Mouse (Mus musculus) kidney, embryonic 15.5 days (tissue): ENCODE measurements around the gene Irgc1. TPM values are rescaled to one million over a fixed set of nuclear protein-coding genes. Genes with fewer than 3 reads are reported as not detected.

Experiments
- ATAC-seq: fragments of 200-750 bp; cut with Nextera tagmentation; replicated peaks from 2 replicates; pipeline ENCODE4 v1.8.0; 2017; ENCODE audit warnings: moderate TSS enrichment; ENCODE audit not compliant: low FRiP score
- H3K27ac ChIP-seq: fragments of 300-500 bp; sonication (generic); 2 replicates; pipeline ENCODE4 v1.5.1; 2015; ENCODE audit warnings: mild to moderate bottlenecking, inconsistent platforms
- H3K27me3 ChIP-seq: fragments of 300-500 bp; sonication (generic); 2 replicates; pipeline ENCODE4 v1.6.1; 2015; ENCODE audit warnings: inconsistent platforms
- H3K36me3 ChIP-seq: fragments of 300-500 bp; sonication (generic); 2 replicates; pipeline ENCODE4 v1.6.1; 2015; ENCODE audit warnings: inconsistent platforms
- H3K4me1 ChIP-seq: fragments of 300-500 bp; sonication (generic); 2 replicates; pipeline ENCODE4 v1.6.1; 2015; ENCODE audit warnings: inconsistent platforms
- H3K4me2 ChIP-seq: fragments of 300-500 bp; sonication (generic); 2 replicates; pipeline ENCODE4 v1.6.1; 2015; ENCODE audit warnings: moderate library complexity, mild to moderate bottlenecking, inconsistent platforms
- H3K4me3 ChIP-seq: fragments of 300-500 bp; sonication (generic); replicated peaks from 2 replicates; pipeline ENCODE4 v1.5.1; 2015; ENCODE audit warnings: mild to moderate bottlenecking, inconsistent platforms
- H3K9ac ChIP-seq: fragments of 300-500 bp; sonication (generic); 2 replicates; pipeline ENCODE4 v1.6.1; 2015; ENCODE audit warnings: mild to moderate bottlenecking, inconsistent platforms
- H3K9me3 ChIP-seq: fragments of 300-500 bp; sonication (generic); replicated peaks from 2 replicates; pipeline ENCODE4 v1.6.1; 2016; ENCODE audit warnings: inconsistent platforms
- WGBS: fragments of 180-500 bp; shearing (Covaris S2); methylation state at CpG from one replicate; pipeline ENCODE4 v1.1.7; 2015; ENCODE audit warnings: mixed read lengths; 5-methylcytosine and 5-hydroxymethylcytosine counted together
- polyA plus RNA-seq: library from polyadenylated mRNA; unstranded; fragments of >200 nt; fragmentation: Nextera tagmentation; extraction: Ambion mirVana; gene quantifications from 2 replicates; pipeline ENCODE4 v1.2.1, GENCODE M21; 2015

Gene Irgc1
- polyA plus RNA-seq, 1 experiment from 2014 or later: not detected

DNA sequence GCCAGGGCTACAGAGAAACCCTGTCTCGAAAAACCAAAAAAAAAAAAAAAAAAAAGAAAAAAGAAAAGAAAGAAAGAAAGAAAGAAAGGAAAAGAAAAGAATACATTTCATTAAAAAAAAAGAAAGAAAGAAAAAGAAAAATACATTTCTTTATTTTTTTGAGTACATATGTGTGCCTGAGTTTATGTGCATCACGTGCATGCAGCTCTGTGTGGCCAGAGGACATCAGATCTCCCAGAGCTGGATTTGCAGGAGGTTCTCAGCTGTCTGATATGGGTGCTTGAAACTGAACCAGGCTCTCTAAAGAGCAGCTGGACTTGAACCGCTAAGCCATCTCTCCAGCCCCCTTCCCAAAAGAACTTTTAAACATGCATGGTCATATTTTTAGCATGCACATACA, 58.0 kb downstream of the Irgc1 start:
- H3K4me1 ChIP-seq: peaks cover 44% of the 10 kb centered on the region
- 0 out of 2 replicates have a peak overlapping the region, but pooled peaks have one; percentile 7 for H3K4me2 ChIP-seq
- no peak overlapping the region for H3K4me3 ChIP-seq
- no peak overlapping the region for H3K9ac ChIP-seq
- peak overlapping the region; percentile 87 for H3K27ac ChIP-seq
- H3K9me3 ChIP-seq: no peaks in the 10 kb centered on the region
- ATAC-seq: no peak
- no peaks in the 10 kb centered on the region for H3K27me3 ChIP-seq
- H3K36me3 ChIP-seq: no peaks in the 10 kb centered on the region
- 82% methylated on average over 3 of the region's 3 CpGs for WGBS

DNA sequence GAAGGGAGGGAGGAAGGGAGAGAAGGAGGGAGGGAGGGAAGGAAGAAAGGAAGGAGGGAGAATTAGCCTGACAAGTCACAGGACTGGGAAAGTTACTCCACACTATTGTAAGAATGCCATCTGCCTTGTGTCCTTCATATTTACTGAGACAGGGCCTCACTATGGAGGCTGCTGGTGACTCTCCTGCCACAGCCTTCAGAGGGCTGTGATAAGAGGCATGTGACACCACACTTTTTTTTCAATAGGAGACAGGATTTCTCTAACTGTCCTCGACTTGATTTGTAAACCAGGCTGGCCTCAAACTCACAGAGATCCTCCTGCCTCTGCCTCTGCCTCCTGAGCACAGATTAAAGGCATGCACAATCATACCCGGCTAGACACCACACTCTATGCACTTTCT, 60.4 kb downstream of the Irgc1 start:
- Histone ChIP-seq H3K4me3 (no peak overlapping the region), H3K4me2 (peak overlapping the region; percentile 53; the same call in 1 of the 2 replicates), H3K27me3 (no peaks in the 10 kb centered on the region), H3K36me3 (no peaks in the 10 kb centered on the region), H3K9me3 (no peaks in the 10 kb centered on the region), H3K27ac (peak overlapping the region; percentile 88), H3K4me1 (peaks cover 42% of the 10 kb centered on the region), H3K9ac (no peak overlapping the region)
- no peak for ATAC-seq
- whole genome bisulfite sequencing: 73% methylated on average over 2 of the region's 2 CpGs

DNA sequence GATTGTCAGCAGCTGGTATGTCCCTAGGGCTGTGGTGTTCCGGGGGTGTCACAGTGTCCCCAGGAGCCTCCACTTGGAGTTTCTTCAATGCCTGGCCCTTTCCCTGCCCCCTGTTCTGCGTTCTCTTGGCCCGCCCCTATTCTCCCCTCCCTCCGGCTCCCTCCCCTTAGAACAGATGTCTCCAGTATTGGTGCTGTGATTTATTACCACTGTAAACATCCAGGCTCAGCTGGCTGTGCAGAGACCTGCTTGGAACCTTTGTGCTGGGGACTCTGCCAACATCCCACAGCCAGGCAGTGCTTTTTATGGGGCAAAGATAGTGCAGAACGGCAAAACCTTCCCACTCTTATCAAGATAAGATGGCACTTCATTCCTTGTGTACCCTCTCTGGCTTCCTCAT, 61.0 kb downstream of the Irgc1 start:
- Histone ChIP-seq H3K4me3 (peak overlapping the region; percentile 31), H3K4me2 (peak overlapping the region; percentile 53), H3K4me1 (peaks cover 40% of the 10 kb centered on the region), H3K36me3 (no peaks in the 10 kb centered on the region), H3K9me3 (no peaks in the 10 kb centered on the region), H3K9ac (no peak overlapping the region), H3K27me3 (no peaks in the 10 kb centered on the region), H3K27ac (peak overlapping the region; percentile 88)
- peak; percentile 77 for ATAC-seq
- 9% methylated on average over 5 of the region's 5 CpGs for WGBS

DNA sequence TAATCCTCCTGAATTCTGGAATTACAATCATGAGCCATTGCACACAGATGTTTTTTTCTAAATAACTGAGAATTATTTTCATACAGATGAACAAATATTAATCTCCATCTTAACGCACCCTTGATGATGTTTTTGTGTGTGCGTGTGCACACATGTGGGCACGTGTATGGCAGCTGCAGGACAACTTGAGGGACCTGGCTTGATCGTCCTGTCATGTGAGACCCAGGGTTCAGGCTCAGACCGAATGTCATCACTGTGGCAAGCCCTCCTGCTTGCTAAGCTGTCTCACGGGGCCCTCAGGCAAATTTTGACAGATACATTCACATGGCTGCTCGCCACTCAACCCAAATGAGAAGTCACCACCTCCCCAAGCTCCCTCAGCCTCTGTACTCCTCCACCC, 61.6 kb downstream of the Irgc1 start:
- H3K4me1 ChIP-seq: peaks cover 40% of the 10 kb centered on the region
- no peaks in the 10 kb centered on the region for H3K36me3 ChIP-seq
- H3K4me3 ChIP-seq: no peak overlapping the region
- H3K4me2 ChIP-seq: peak overlapping the region; percentile 53
- ATAC-seq: no peak
- 47% methylated on average over 7 of the region's 7 CpGs for WGBS
- no peaks in the 10 kb centered on the region for H3K27me3 ChIP-seq
- H3K9ac ChIP-seq: no peak overlapping the region
- H3K27ac ChIP-seq: peak overlapping the region; percentile 88
- no peaks in the 10 kb centered on the region for H3K9me3 ChIP-seq

DNA sequence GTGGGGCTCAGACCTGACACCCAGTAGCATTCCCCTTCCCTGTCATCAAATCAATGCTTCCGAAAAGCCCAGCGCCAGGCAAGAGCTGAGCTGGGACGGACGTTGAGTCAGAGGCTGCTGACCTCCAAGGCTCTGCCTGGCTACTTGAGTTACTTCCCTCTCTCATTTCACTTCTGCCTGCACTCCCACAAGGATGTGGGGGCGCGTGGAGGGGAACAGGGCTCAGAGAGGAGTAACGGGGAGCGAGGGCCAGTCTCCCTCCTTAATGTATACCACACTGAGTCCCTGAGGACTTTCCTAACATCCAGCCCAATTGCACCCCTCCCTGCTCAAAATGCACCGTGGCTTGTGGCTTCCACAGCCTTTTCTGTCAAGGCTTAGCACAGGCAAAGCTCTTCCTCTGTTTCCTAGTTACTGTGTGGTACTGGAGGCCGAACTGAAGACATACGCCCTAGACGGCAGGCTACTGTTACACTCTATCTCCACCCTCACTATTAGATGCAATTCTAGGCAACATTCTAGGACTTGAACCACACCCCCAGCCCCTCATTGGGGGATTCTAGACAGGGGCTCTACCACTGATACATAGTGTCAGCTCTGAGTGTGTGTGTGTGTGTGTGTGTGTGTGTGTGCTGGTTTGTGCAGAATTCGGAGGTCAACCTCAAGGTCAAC, 62.4 kb downstream of the Irgc1 start:
- peak overlapping the region; percentile 25 for H3K4me2 ChIP-seq
- H3K27me3 ChIP-seq: no peaks in the 10 kb centered on the region

DNA sequence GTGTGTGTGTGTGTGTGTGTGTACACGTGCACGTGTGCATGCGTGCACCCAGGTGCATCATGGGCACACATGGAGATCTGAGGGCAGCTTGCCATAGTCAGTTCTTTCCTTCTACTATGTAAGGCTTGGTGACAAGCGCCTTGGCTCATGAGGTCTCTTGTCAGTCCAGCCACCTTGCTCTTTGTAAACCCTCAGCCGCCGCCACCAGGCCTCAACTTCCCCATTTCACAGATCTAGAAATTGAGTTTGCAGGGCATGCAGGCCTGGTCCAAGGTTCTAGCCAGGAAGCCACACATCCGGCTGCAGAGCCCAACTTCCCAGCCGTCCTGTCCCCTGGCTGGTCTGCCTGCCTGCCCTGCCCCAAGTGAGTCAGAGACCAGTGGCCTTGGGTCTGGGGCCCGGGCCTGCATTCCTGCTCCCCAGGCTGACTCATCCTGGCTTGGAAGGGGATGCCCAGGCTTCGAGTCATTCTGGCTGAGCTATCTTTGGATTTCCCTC, 65.0 kb downstream of the Irgc1 start:
- Histone ChIP-seq H3K4me3 (no peak overlapping the region), H3K9ac (no peak overlapping the region), H3K27me3 (no peaks in the 10 kb centered on the region), H3K36me3 (no peaks in the 10 kb centered on the region), H3K9me3 (no peaks in the 10 kb centered on the region), H3K4me2 (no peak overlapping the region), H3K27ac (no peak overlapping the region), H3K4me1 (peaks cover 28% of the 10 kb centered on the region)
- no peak for ATAC-seq
- 79% methylated on average over 10 of the region's 10 CpGs for WGBS

More for the DNA sequence above, 62.4 kb downstream of the Irgc1 start:
- WGBS: 20% methylated on average over 13 of the region's 13 CpGs
- H3K4me3 ChIP-seq: no peak overlapping the region
- H3K9me3 ChIP-seq: no peaks in the 10 kb centered on the region
- H3K36me3 ChIP-seq: no peaks in the 10 kb centered on the region
- H3K27ac ChIP-seq: peak overlapping the region; percentile 88
- no peak overlapping the region for H3K9ac ChIP-seq
- peak; percentile 37 for ATAC-seq
- peaks cover 34% of the 10 kb centered on the region for H3K4me1 ChIP-seq

DNA sequence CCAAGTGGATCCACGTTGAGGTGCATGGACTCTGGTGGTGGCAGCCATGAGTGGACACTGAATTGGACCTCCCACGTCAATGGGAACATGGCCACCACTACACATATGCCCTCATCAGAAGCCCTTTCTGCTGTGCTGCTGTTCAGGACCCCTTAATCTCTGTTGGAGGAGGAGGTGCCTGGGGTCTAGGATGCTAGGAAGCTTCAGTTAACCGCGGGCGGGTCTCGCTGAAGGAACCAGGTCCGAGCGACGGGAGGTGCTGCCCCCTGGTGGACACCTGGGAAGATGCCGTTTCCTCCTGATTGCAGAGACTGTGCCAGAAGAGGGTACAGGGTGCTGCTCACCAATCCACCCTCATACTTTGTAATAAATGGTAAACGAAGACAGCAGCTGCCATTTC, 67.3 kb downstream of the Irgc1 start:
- H3K27ac ChIP-seq: no peak overlapping the region
- no peak overlapping the region for H3K9ac ChIP-seq
- 8% methylated on average over 11 of the region's 11 CpGs for WGBS
- H3K9me3 ChIP-seq: no peaks in the 10 kb centered on the region
- 0 out of 2 replicates have a peak overlapping the region, but pooled peaks have one; percentile 15 for H3K4me2 ChIP-seq
- peaks cover 14% of the 10 kb centered on the region for H3K4me1 ChIP-seq
- no peaks in the 10 kb centered on the region for H3K27me3 ChIP-seq
- no peak for ATAC-seq
- H3K36me3 ChIP-seq: no peaks in the 10 kb centered on the region
- H3K4me3 ChIP-seq: no peak overlapping the region

DNA sequence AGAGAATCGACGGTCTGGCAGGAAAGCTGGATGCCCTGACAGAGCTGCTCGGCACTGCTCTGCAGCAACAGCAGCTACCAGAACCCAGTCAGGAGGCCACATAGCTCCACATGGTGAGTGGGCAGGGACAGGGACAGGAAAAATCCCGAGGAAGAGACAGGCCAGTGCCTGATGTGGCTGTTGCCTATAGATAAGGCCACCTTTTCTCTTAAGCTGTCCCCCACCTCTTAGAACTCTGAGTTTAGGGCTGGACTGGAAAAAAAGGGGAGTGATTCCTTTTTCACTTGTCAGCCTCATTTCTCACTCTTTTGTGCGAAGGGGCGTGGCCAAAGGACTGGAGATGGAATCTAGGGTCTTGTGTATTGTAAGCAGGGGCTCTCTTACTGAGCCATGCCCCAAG, 68.0 kb downstream of the Irgc1 start:
- 54% methylated on average over 6 of the region's 6 CpGs for WGBS
- Histone ChIP-seq H3K4me1 (peaks cover 10% of the 10 kb centered on the region), H3K4me3 (no peak overlapping the region), H3K36me3 (no peaks in the 10 kb centered on the region), H3K4me2 (no peak overlapping the region), H3K27me3 (no peaks in the 10 kb centered on the region), H3K9ac (no peak overlapping the region), H3K27ac (no peak overlapping the region), H3K9me3 (no peaks in the 10 kb centered on the region)
- ATAC-seq: no peak

DNA sequence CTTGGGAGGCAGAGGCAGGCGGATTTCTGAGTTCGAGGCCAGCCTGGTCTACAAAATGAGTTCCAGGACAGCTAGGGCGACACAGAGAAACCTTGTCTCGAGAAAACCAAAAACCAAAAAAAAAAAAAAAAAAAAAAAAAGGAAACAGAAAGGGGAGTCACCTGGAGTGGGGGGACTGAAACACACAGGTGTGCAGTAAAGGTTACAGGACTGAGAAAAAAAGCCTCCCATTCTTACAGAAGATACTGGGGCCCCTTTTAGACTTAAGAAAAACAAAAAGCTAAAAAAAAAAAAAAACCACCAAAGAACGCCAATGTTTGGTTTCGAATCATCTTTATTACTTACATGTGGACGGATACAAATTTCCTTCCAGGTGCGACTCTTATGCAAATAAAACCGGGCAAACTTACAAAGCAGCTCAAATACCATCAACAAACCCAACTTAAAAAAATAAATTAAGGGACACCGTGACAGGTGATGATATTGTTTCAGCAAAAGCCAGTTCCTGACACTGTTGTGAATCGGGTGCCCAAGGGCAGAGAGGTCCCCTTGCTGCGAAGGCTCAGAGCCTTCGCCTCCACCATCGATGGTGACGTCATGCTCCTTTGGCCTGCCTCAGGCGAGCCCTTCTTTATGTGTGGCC, 69.2 kb downstream of the Irgc1 start:
- no peaks in the 10 kb centered on the region for H3K27me3 ChIP-seq
- no peak overlapping the region for H3K27ac ChIP-seq
- peaks cover 12% of the 10 kb centered on the region for H3K4me1 ChIP-seq
- no peaks in the 10 kb centered on the region for H3K9me3 ChIP-seq
- no peaks in the 10 kb centered on the region for H3K36me3 ChIP-seq
- H3K4me3 ChIP-seq: no peak overlapping the region
- ATAC-seq: no peak
- no peak overlapping the region for H3K4me2 ChIP-seq
- no peak overlapping the region for H3K9ac ChIP-seq
- WGBS: 79% methylated on average over 16 of the region's 16 CpGs

Other genes starting within 250 kb of the Irgc1 start
- gene Zfp111, start 240.9 kb downstream of the Irgc1 start, polyA plus RNA-seq: 11.0 and 11.1 TPM in 2 replicates
- 5.6 and 6.1 TPM in 2 replicates for gene Zfp109, start 214.7 kb downstream of the Irgc1 start, polyA plus RNA-seq
- 3.6 and 4.2 TPM in 2 replicates for gene Zfp108, start 197.5 kb downstream of the Irgc1 start, polyA plus RNA-seq
- 10.7 and 11.5 TPM in 2 replicates for gene Zfp93, start 181.9 kb downstream of the Irgc1 start, polyA plus RNA-seq
- gene Zfp61, start 151.1 kb downstream of the Irgc1 start, polyA plus RNA-seq: 40.0 and 43.9 TPM in 2 replicates
- 11.3 and 12.1 TPM in 2 replicates for gene Zfp94, start 135.6 kb downstream of the Irgc1 start, polyA plus RNA-seq
- 0.43 TPM in 1 of 2 replicates, not detected in the other for gene Tescl, start 118.4 kb downstream of the Irgc1 start, polyA plus RNA-seq
- gene Lypd5, start 103.1 kb downstream of the Irgc1 start, polyA plus RNA-seq: 0.28 TPM in 1 of 2 replicates, not detected in the other
- gene Kcnn4, start 82.0 kb downstream of the Irgc1 start, polyA plus RNA-seq: 4.9 and 5.5 TPM in 2 replicates
- gene Smg9, start 52.7 kb downstream of the Irgc1 start, polyA plus RNA-seq: 28.0 and 32.8 TPM in 2 replicates
- gene Plaur, start 10.2 kb upstream of the Irgc1 start, polyA plus RNA-seq: 14.4 and 15.3 TPM in 2 replicates
- 6.8 and 7.3 TPM in 2 replicates for gene Cadm4, start 29.7 kb upstream of the Irgc1 start, polyA plus RNA-seq
- gene Zfp428, start 54.7 kb upstream of the Irgc1 start, polyA plus RNA-seq: 61.6 and 66.6 TPM in 2 replicates
- gene AC161166.1, start 60.2 kb upstream of the Irgc1 start, polyA plus RNA-seq: 0.48 and 0.68 TPM in 2 replicates
- gene Irgq, start 78.4 kb upstream of the Irgc1 start, polyA plus RNA-seq: 7.4 and 8.3 TPM in 2 replicates
- gene Pinlyp, start 93.8 kb upstream of the Irgc1 start, polyA plus RNA-seq: 0.31 and 0.33 TPM in 2 replicates
- 117 and 137 TPM in 2 replicates for gene Xrcc1, start 94.0 kb upstream of the Irgc1 start, polyA plus RNA-seq
- gene Ethe1, start 135.2 kb upstream of the Irgc1 start, polyA plus RNA-seq: 46.8 and 48.4 TPM in 2 replicates
- 4.0 and 5.5 TPM in 2 replicates for gene Zfp575, start 135.3 kb upstream of the Irgc1 start, polyA plus RNA-seq
- gene Phldb3, start 158.5 kb upstream of the Irgc1 start, polyA plus RNA-seq: 0.15 and 0.17 TPM in 2 replicates
- 1.0 and 1.2 TPM in 2 replicates for gene Lypd3, start 184.3 kb upstream of the Irgc1 start, polyA plus RNA-seq
- gene Tex101, start 224.4 kb upstream of the Irgc1 start, polyA plus RNA-seq: not detected in 2 replicates